Mouse (Mus musculus) embryonic fibroblast, embryonic 13.5 days (primary cell): ENCODE measurements around the gene Ahnak2. TPM values are rescaled to one million over a fixed set of nuclear protein-coding genes. Genes with fewer than 3 reads are reported as not detected.

ENCODE experiments used
- H3K27ac ChIP-seq: 2 replicates; pipeline ENCODE4 v1.5.1; 2012; ENCODE audit warnings: low read length, control low read depth, inconsistent platforms; ENCODE audit not compliant: insufficient read depth
- H3K4me1 ChIP-seq: 2 replicates; pipeline ENCODE4 v1.6.1; 2011; ENCODE audit warnings: low read length; ENCODE audit not compliant: control insufficient read depth, insufficient read depth
- H3K4me3 ChIP-seq: 2 replicates; pipeline ENCODE4 v1.5.1; 2011; ENCODE audit warnings: mild to moderate bottlenecking, control low read depth, low read length; ENCODE audit not compliant: insufficient read depth
- CTCF ChIP-seq: IDR thresholded peaks from 2 replicates; pipeline ENCODE4 v1.5.1; 2011; ENCODE audit warnings: mild to moderate bottlenecking, control low read depth, low read length, moderate library complexity, borderline replicate concordance; ENCODE audit not compliant: insufficient read depth
- POLR2A ChIP-seq: IDR thresholded peaks from 2 replicates; pipeline ENCODE4 v1.6.1; 2011; ENCODE audit warnings: low read depth, mild to moderate bottlenecking, control low read depth, low read length, moderate library complexity
- polyA plus RNA-seq: library from polyadenylated mRNA; stranded (reverse); fragments of >200 nt; gene quantifications from 2 replicates; pipeline ENCODE4 v1.2.4, GENCODE M21; 2011; ENCODE audit warnings: low read depth; ENCODE audit not compliant: missing spikeins, insufficient read length

Ahnak2 gene
- polyA plus RNA-seq, 1 experiment = 170 TPM

DNA sequence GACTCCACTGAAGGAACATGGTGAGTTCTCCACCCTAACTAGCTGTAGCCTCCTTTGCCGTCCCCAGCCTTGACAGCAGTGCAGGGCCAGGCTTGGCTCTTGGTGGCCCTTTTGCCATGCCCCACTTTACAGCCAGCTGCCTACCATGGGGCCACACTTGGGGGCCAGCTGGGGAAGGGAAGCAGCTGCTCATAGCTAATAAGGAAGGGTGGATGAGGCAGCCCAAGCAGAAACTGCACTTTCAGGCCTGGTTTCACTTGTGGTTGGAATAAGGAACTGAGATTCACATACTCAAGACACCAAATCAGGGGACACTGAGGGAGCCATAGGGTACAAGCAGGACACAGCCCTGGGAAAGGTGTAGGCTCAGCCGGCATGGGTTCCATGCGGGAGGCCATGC lies 40.4 kb downstream of the Ahnak2 start:
- no peaks in the 10 kb centered on the region for H3K4me1 ChIP-seq
- TF ChIP-seq CTCF = no peak
- TF ChIP-seq POLR2A = no peak
- H3K27ac ChIP-seq = no peak overlapping the region
- no peak overlapping the region for H3K4me3 ChIP-seq

DNA sequence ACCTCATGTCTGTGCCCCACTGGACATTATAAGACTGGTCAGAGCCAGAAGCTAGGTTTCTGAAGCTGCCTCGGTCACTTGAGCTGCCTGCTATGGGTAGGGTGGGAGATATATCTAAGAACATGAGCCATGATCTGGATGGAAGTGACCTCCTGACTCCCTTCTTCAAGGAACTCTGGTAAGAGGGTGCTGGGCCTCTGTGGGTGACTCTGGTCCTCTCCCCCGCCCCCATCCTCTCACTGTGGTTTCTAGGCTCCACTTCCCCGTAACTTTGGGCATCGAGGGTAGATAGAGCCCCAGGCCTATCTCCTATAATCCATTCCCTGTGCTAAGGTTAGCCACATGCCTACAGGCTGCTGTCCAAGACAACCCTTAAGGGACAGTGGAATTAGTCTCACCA lies 41.0 kb downstream of the Ahnak2 start:
- no peak overlapping the region for H3K27ac ChIP-seq
- no peak overlapping the region for H3K4me3 ChIP-seq
- H3K4me1 ChIP-seq = no peaks in the 10 kb centered on the region
- no peak for TF ChIP-seq POLR2A
- TF ChIP-seq CTCF = no peak

DNA sequence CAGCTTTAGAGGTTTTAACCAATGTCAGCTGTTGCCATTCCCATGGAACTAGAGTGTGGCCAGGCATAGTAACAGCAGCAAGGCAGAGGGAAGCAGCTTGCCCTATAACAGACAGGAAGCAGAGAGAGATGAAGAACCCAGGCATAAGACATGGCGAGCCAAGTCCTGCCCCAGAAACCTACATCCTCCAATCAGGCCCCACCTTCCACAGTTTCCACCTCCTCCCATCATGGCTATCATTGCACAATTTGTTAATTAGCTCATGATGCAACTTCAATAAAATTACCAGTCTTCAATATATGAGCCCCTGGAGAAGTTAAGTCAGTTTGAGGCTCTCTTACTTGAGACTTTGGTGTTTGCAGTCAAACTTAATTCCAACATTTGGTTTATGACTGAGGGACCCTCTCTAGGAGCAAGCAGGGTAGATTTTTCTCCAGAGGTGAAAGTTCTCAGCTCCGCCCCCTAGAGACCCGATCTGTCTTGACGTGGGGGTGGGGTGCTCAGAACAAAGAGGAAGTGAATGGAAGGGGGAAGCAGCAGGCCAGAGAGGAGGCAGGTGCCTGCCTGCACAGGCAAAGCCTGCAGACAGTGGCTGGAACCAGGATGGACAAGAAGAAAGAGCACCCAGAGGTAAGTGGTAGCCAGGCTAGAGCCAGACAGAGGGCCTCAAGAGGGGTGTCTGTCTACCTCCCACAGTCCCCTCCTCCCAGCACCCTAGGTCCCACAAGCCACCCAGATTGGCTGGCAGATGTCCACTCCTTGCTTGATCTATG lies 42.1 kb downstream of the Ahnak2 start, which contains the start of gene Pld4:
TSS of gene Pld4 (plus strand) at position 502 of the 773 bp plus-strand sequence.
- TF ChIP-seq CTCF (no peak), POLR2A (no peak)
- Histone ChIP-seq H3K27ac (no peak within 1 kb of the TSS), H3K4me1 (no peaks in the 10 kb centered on the region), H3K4me3 (no peak within 1 kb of the TSS)

DNA sequence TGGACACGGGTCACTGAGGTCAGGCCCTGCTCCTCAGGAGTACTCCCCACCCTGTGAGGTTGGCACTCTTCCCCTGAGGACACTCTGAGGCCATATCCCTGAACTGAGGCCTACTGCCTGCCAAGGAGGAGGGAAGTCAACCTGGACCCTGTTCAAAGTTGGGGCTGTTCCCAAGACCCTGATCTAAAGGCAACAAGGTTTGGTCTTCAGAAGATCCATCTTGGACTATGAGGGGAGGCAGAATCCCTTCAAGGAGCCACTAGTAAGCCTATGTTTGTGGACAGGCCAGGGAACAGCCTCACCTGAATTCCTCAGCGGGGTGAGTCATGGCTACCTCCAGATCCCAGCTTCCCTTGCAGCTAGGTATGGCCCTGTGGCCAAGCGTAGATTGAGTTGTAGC lies 43.0 kb downstream of the Ahnak2 start:
- Histone ChIP-seq H3K4me3 (no peak overlapping the region), H3K27ac (no peak overlapping the region), H3K4me1 (no peaks in the 10 kb centered on the region)
- no peak for TF ChIP-seq CTCF
- TF ChIP-seq POLR2A = no peak

DNA sequence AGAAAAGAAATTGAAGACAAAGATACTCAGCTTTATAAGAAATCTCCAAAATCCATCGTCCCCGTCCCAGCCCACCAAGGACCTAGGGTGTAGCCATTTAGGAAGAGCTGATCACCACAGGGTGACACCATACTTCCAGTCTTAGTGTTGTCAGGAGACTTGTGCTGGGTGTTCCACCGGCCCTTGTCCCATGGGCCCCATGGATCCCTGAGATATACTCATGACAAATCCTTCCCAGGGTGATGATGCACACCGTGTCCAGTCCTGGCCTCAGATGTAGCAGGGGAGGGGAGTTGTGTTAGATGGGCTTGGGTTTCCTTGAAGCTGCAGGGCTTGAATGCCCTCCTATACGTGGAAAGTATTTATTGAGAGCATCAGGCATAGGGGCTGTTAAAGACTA lies 44.6 kb downstream of the Ahnak2 start:
- TF ChIP-seq CTCF (no peak), POLR2A (no peak)

DNA sequence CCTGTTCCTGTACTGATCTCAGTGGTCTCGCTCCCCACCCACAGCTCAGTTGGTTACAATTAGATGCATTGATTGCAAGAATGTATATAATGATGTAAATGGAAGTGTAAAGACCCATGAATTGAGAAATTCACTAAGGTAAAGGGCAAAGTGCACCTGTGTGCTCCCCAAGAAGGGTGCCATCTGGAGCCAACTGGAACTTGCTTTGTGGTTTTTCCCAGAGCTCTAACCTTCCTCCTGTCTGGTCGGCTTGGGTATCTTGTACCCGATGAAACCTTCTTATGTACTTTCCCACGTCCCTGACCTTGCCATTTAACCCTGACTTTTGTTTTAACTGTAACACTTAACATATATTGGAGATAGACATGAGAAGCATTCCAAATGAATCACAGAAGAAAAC lies 46.6 kb downstream of the Ahnak2 start:
- Histone ChIP-seq H3K4me1 (no peaks in the 10 kb centered on the region), H3K4me3 (no peak overlapping the region), H3K27ac (no peak overlapping the region)
- TF ChIP-seq POLR2A (no peak), CTCF (no peak)

More for the DNA sequence above, 44.6 kb downstream of the Ahnak2 start:
- no peaks in the 10 kb centered on the region for H3K4me1 ChIP-seq
- no peak overlapping the region for H3K4me3 ChIP-seq
- H3K27ac ChIP-seq = no peak overlapping the region

DNA sequence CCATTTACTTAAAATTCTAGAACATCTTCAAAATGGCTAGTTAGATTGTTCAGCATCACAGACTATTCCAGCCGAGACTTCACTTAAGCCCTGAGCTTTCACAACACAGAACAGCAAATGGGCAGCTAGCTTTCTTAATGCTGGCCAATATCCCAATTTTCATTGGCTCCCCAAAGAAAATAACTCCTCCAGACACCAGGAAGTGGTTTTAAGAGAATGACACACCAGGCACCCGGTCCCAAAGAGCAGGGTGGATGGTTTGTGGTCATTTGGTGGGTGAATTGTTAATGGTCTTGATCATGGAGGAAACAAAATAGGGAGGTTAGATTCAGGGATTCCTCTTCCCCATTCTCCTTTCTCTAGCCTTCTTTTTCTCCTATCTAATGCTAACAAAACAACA lies 50.1 kb downstream of the Ahnak2 start:
- TF ChIP-seq CTCF = no peak
- TF ChIP-seq POLR2A = no peak
- Histone ChIP-seq H3K27ac (no peak overlapping the region), H3K4me3 (no peak overlapping the region), H3K4me1 (no peaks in the 10 kb centered on the region)

DNA sequence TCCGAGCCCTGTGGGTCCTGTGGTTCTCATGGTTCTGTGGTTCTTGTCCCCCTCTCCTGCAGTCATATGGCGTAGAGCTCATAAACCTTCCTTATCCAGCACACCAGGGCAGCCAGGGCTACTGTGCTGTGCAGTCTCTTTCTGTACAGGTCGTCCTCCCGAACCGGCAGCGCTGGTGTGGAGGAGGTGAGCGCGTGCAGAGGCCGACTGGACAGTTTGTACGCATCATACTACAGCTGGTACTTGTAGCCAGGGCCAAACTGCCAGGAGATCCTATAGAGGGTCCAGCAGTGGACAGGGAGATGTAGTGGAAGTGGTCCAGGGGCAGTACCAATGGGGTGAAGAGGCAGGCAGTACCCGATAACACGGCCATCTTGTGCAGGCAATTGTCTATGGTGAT lies 51.5 kb downstream of the Ahnak2 start:
- Histone ChIP-seq H3K4me3 (no peak overlapping the region), H3K27ac (no peak overlapping the region), H3K4me1 (no peaks in the 10 kb centered on the region)
- no peak for TF ChIP-seq CTCF
- TF ChIP-seq POLR2A = no peak

DNA sequence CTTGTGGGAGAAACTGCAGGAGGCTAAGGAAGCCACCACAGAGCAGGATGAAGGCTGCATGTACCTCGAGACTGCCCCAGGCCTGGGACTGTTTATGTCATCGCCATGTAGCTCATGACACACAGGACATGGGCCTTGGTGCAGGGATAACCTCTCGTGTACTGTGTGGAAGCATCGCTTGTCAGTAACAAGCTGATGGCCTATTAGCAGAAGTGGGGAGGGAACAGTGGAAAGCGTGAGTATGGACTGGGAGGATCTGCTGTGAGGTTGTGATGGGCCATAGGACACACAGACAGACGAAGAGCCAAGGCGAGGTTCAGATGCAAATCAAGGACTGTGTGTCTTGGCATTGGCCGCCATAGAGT lies 54.9 kb downstream of the Ahnak2 start:
- H3K4me3 ChIP-seq = no peak overlapping the region
- TF ChIP-seq POLR2A (no peak), CTCF (no peak)
- no peak overlapping the region for H3K27ac ChIP-seq
- H3K4me1 ChIP-seq = no peaks in the 10 kb centered on the region

DNA sequence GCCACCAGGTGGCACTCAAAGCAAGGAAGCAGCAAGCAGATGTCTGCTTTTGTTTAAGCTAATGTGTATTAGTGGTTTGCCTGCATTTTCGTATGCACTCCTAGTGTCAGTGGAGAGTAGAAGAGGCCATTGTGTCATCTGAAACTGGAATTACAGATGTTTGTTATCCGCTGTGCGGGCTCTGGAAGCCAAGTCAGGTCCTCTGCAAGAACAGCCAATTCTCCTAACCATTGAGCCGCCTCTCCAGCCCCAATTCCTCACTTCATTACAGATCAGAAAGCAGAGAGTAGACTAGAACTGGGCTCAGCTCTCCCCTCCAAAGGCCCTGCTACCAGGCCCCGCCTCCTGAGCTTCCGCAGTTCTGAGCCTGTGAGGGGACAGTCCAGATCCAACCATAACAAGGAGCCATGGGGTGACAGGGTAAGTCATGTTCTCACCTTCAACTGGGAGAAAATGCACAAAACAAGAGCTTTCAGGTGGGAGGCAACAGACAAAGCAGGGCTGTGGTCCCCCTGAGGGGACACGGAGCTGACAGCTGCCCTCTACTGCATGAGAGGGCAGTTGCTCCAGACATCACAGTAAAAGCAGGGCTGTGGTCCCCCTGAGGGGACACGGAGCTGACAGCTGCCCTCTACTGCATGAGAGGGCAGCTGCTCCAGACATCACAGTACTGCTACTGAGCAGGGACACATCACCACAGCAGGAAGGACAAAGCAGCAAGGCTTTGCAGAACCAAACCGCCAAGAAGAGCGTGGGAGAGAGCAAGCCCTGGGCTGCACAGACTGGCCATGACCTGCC lies 55.5 kb downstream of the Ahnak2 start:
- no peak overlapping the region for H3K27ac ChIP-seq
- TF ChIP-seq CTCF (no peak), POLR2A (no peak)
- no peaks in the 10 kb centered on the region for H3K4me1 ChIP-seq
- no peak overlapping the region for H3K4me3 ChIP-seq
